Mouse (Mus musculus) mouse trophoblast stem cell (cell line): Measurements from ENCODE around the gene Sipa1l1.
"Not testable (repeated sequence)": the region's sequence is repeated elsewhere in the genome, so short reads cannot be mapped to it uniquely, and the experiment has no call there.

Experiments
- in situ Hi-C, 2 experiments: fragments of 300-500 bp; cut with MseI, MboI; formaldehyde crosslinking; loops; 2 replicates in 1 of 2; 3 replicates in 1 of 2; pipeline ENCODE4 v1.15.1; 2025

Gene Sipa1l1

DNA sequence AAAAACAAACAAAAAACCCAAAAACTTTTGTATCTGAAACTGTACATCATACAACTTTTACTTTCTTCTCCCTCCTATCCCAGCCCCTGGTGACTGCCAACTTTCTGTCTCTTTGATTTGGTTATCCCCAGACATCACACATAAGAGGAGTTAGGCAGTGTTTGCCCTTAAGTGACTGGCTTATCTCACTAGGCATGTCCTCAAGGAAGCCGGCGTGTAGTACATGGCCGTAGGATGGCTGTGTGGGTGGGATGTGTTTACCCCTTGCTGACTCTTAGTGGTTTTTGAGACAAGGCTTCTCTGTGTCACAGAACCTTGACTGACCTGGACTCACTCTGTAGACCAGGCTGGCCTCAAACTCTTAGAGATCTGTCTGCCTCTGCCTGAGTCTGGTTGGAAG lies 6.6 kb downstream of the Sipa1l1 start:
- in situ Hi-C loops, result no loop called here

DNA sequence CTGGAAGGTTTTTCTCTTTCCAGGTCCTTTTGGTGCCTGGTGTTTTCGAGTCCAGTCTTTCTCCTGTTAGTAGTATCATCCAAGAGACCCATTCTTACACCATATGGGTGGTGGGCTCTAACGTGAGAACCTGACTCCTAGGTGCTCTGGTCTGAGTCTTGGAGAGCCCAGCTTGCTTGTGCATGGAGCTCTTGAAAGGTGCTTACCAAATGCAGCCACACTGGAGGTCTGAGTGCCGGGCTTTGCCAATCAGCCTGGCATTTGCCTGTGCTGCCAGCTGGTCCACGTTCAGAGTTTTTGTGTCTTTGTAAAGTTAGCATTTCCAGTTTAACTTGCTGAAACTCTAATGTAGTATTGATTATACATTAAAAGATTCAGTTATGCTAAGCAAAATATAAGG lies 9.5 kb downstream of the Sipa1l1 start:
- in situ Hi-C loops, result no loop called here

DNA sequence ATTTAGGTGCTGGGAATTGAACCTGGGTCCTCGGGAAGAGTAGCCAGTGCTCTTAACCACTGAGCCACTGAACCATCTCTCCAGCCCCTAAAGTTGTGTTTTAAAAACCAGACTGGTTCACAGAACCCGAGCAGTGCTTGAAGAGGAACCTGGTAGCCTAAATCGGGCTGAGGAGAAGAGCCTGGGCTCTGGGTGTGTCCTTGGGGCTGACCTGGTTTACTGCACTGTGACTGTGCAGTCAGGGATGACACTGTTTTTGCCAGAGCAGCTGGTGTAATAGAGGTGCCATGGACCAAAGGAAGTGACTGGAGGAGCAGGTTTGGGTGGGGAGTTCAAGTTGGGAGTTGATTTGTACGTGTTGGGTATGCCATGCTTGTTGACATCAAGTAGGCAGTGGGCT lies 10.5 kb downstream of the Sipa1l1 start:
- in situ Hi-C loops, result no loop called here

DNA sequence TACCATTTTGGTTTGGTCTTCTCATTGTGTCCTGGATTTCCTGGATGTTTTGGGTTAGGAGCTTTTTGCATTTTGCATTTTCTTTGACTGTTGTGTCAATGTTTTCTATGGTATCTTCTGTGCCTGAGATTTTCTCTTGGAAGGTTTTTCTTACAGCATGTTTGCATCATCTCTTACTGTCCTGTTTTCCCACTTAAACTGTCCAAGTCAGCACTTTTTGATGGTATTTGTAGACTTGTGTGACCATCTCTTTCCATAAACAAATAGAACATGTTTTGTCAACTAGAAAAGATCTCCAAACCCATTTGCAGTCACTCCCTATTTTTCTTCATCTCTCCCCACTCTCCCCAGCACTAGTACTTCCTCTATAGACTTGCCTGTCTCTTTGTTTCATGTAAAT lies 17.0 kb downstream of the Sipa1l1 start:
- in situ Hi-C loops, result not testable (repeated sequence)

DNA sequence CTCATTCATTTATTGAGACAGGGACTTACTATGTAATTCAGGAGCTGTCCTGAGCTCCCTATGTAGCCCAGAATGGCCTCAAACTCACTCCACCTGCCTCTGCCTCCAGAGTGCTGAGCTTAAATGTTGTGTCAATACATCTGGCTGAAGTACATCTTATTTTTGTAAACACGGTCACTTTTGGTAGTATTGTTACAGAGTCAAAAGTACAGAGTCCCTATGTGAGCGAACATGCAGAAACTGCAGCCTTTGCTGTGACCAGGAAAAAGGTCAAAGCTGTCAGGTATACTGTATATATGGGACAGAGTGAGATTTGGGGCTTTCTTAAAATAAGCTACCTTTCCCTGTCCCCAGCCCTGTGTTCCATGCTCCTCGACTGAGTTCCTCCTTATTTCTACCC lies 17.6 kb downstream of the Sipa1l1 start:
- in situ Hi-C loops, result no loop called here

DNA sequence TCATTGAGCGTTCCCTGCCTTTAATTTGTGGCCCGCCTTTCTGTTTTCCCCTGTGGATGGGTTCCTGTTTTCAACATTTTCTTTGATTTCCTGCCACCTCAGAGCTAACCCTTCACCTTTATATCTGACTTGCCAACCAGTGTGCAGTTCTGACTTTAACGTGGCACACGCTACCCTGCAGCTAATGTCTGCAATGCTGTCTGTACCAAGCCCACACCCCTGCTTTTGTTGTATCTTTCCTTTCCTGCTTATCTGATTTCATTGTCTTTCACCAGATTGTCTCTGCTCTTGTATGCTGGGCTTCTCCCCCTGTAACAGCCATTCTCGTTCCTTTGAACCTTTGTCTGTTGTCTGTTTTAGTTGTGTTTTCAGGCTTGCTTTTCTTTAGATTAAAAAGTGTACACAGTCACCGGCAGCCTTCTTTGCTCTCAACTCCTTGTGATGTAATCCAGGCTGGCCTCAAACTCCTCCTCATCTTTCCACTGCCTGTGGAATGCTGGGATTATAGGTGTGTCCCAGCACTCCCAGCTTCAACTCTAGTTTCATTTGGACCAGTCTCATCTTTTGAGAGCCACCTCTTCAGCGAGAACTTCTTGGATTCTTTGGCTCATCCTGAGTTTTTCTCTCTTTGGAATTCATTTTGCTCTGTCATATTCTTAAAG lies 18.2 kb downstream of the Sipa1l1 start:
- in situ Hi-C loops, result no loop called here

DNA sequence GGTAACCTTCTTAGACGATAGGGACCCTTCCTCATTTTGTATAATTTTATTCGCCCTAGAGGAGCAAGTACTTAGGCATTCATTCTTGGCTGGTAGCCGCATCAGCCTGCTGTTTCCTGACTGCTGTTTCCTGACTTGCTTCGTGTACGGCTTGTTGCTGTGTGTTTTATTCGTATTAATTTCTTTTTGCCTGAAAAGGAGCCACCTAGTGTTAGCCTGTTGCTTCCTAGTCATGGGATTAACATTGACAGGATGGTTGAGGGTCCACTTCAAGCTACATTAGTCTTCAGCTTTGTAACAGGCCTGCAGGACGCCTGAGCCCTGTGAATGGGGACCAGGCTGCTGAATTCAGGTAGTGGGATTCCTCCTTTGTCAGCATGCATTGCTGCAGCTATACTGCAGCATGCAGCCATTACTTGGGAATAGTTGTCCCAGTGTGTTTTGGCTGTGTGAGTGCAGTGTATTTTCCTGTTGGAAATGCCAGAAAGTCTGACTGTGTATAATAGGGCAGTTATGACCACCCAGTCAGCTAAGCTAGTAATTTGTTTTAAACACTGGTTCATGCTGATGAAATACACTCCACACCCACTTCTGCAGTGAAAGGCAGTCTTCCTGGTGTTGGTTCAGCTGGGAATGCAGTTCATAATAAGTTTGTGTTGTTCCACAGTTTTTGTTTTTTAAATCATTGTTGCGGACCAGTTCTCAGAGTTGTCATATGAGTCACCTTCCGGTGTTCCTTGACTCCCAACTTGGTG lies 19.4 kb downstream of the Sipa1l1 start:
- in situ Hi-C loops, result no loop called here

DNA sequence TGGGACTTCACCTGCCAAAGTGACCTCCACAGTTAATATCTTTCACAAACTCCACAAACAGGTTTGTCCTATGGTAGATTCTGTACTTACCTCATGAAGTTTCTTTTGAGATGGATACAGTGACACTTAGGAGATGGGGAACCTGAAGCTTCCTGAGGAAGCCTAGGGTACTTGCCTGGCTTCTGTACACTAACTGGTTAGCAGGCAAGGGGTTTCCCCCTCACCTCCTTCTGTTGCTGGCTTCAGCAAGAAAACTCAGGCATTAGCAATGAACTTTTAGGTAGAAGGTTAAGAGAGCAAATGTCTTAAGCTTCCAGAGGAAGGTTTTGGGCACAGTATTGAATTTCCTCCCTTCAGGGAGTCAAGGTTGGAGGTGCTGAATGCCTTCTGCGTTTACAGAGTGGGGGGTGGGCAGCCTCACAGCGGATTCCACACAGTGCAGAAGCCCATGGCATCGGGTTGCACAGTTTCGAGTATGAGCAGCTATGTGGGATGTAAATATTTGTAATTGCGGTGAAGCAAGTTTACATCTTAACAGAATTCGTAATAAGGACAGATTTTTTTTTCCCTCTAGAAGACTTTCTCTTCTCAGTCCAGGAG lies 20.1 kb downstream of the Sipa1l1 start:
- in situ Hi-C loops, result no loop called here

DNA sequence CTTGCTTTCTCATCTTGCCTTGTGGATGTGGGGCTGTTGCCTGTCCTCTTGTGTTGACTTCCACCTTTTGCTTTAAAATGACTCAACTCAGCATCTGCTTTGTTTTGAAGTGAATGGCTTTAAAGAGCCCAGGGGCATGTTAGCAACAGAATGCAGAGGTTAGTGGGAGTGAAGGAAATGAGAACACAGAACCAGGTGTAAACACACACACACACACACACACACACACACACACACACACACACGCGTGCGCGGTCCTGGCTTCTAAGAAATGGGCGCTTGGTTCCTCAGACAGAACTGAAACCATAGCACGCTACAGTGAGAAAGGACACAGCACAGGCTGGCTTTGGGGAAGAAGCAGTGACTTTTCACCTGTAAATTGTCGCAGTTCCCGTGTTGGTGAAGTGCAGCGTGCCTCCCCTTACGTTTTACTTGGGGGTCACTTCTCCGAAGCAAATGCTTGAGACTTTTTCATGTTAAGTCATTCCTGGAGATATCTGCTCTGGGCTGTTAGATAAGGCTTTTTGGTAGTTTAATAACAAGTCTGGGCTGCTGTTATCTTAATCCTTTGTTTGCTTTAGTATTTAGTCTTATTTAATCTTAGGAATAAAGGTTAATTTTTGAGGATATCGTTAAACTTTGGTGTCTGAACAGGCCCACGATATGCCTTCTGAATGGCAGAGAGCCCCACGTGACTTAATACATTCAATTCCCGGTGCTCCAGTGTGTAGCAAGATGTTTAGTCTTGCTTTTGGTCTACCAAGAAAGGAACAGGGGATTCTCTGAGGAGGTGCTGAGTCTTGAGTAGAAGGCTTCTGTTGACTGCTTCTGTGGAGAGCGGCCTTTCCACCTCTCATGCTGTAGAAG lies 20.8 kb downstream of the Sipa1l1 start:
- in situ Hi-C loops, result no loop called here

DNA sequence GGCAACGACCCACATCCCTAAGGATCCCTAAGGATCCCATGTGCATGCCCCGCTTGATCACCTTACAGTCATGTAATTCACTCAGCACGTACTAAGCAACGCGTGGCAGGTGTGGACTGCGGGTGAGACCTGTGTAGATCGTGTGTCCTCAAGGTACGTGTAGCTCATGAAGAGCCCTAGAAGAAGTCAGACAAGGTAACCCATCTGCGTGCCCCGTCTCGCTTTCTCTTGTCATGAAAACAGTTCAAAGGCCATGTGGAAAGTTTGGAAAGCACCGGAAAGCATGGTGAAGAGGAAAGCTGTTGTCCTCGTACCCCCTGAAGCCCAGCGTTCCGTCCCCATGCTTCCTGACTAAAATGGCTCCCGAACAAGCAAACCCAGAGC lies 21.5 kb downstream of the Sipa1l1 start:
- in situ Hi-C loops, result no loop called here

DNA sequence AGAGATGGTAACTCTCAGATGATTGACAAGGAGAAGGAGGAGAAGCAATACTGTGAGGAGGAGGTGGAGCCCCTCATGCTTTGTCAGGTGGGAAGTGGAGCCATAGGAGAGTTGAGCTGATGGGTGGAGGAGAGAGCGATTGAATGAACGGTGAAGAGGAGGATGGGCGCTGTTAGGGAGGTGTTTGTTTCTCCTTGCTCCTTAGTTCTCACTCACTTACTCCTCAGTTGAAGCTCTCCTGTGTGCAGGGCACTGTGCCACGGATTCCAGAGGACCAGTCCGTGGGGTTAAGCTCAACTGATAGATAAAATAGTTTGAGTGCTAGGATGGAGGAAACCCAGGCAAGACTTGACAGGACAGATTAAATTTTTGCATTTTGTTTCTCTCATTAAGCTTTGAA lies 22.6 kb downstream of the Sipa1l1 start:
- in situ Hi-C loops, result no loop called here

DNA sequence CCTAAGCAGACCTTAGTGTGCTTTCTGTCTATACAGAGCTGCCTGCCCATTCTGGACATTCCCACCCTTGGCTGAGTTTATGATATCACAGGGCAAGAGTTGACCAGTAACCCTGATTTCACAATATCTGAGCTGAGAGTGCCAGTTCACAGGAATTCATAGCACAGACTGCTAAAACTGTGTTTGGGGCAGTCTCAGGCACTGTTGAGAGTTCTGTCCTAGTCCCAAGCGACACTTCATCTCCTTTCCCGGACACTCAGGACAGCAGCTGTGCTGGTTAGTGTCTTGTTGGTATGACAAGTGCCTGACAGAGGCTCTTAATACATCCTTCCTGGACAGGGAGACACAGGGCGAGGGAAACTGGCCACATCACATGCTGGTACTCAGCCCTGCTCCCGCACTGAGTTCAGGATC lies 23.5 kb downstream of the Sipa1l1 start:
- in situ Hi-C loops, result no loop called here

DNA sequence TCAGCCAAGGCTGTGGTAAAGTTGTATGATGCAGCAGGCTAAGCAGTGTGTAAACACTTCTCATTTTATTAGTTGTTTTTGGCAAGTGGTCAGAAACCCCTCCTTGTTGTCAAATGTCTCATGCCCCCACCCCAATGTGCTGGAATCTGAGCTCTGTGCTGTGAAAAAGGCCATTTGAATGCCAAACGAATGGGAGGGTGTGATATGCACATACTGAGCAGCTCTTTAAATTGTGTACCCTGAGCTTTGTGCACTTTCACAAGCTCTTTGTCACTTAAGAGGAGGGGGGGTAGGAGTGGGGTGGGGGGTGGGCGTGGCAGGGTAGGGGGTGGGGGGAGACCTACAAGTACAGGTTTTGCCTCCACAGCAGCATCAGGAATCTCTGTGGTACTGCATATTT lies 24.4 kb downstream of the Sipa1l1 start:
- in situ Hi-C loops, result no loop called here

DNA sequence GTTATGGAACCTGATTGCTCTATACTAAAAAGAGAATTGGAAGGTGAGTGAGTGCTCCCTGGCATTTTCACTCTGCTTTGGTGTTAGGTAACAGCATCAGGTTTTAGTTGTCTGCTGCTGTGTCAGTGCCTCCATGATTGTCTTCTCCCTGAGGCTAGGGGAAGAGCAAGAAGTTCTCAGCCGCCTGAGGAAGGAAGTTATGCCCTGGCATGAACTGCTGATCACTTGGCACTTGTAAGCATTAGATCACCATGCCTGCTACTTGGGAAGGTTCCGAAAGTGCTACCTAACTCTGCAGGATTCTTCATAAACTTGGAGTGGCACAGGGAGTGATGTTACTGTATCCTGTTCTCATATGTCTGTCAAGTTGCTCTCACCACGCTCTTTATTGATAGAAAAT lies 25.8 kb downstream of the Sipa1l1 start:
- in situ Hi-C loops, result no loop called here

DNA sequence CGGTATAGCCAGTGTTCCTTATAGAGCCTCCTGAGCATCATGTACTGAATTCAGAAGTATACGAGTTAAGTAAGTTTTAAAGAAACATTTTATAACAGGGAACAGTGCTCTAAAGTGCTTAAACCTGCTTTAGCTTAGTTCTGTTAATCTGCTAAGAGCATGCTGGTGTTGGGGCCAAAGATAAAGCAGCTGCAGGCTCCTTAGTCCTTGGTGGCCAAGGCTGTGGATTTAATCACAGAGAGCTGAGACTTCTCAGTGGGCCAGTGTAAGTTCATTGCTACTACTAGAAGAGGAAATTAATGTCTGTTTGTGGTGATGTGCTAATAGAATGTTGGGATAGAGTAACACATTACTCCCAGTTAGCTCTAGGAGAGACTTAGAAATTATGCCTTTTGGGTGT lies 27.1 kb downstream of the Sipa1l1 start:
- in situ Hi-C loops, result no loop called here

DNA sequence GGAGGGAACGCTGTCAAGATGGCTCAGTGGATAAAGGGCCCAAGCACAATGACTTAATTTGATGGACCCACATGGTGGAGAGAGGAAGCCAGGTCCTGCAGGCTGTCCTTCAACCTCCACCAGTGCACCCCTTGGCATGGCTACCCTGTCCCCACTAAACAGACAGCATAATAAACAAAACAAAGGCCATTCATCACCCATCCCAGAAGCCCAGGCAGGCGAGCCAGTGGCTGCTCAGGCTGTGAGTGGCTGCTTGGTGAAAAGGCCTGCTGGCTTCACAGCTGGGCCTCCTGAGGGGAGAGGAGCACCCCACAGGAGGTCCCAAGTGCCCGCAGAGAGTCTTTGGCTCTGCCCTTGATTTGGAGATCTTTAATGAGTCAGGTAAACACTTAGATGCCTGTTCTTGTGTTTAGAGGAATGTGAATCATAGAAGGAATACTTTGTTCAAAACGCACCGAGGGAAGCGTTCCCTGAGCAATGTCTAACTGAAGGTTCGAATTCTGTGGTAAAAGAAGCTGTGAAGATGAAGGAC lies 27.6 kb downstream of the Sipa1l1 start:
- in situ Hi-C loops, result no loop called here

DNA sequence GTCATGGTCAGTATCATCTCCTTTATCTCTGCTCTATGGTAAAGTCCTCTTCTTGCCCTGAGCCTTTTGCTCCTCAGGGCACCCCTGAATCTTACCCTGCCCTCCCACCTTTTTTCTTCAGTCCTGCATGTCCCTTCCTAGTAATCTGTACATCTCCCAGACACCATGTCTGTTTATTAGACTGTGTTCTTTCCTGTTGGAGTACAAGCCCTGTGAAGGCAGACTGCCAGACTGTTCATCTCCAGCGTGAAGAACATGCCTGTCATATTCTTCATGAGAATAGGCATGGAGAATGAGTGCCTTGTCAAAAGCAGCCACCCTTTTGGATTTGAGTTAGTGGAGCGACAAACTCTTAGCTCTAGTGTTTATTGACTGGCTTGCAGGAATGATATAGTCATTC lies 28.1 kb downstream of the Sipa1l1 start:
- in situ Hi-C loops, result no loop called here

DNA sequence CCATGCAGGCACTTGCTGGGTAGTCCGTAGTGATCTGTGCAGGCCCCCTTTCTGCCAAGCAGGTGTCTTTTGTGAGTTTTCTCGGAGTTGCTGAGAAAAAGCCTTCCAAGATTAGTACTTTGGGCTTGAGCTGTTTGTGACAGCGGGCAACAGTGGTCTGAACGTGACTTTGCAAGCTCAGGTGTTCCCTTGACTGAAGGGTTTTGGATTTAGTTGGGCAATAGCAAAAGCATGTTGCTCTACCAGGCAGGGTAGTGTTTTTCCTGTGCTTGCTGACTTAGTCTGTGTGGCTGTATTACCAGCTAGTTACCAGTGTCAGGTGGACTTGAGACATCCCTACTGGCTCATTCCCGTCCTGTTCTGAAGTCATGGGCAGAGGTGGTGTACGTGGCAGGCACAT lies 30.2 kb downstream of the Sipa1l1 start:
- in situ Hi-C loops, result no loop called here

DNA sequence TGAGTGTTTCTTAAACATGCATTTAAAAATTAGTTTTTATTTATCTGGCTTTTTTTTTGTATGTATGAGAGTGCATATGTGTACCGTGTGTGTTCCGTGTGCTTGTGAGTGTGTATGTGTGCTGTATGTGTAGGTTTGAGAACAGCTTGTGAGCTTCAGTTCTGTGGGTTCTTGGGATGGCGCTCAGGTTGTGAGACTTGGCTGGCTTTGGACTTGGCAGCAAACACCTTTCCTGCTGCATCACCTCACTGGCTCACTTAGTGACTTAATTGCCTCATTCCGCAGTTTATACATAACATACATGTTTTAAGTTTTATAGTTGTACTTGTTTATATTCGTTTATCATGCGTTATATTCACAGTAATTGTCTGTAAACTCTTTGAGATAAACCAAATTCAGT lies 35.0 kb downstream of the Sipa1l1 start:
- in situ Hi-C loops, result no loop called here

DNA sequence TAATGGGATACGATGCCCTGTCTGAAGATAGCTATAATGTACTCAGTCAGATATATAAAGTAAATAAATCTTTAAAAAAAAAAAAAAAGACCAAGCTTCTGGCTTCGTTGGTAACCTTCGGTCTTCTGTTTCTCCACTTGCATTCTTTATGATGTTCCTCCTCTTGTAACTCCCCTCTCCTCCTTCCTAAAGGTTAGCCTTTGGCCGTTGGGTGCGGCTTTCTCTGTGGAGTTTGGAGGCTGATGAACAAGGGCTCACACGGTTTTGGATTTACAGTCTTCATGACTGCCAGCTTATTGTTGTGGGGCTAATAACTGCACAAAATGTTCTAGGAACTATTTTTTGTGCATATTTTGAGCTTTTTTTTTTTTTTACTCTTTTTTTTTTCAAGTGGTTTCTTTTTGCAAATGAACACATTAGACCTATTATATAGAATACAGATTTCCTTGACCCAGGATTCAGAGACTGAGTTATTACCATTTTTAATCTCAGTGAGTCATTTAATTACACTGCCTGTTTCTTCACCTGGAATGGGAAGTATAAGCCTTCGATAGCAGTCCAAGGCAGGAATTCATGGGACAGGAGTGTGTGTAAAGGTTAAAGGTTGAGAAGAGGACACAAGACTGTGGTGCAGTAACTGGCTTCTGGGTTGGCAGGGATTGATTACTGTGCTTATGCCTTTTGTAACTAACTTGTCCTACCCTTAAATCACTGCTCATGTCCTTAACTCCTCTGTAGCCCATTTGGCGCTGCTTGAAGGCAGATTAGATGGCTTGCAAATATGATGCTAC lies 37.9 kb downstream of the Sipa1l1 start:
- in situ Hi-C loops, result no loop called here

DNA sequence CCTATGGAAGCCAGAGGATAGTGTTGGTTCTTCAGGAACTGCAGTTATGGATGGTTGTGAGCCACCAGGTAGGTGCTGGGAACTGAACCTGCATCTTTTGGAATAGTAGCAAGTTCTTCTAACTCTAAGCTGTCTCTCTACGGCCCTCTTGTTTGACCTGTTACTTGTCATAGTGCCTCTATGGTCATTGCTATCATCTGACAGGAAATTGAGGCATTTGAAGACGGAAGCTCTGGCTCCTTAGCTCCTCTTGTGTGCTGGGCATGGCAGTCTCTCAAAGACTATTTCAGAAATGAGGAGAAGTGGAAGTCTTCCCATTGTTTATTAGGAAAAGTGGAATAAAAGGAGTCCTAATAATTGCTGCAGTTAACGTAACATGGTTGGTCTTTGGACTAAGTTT lies 38.9 kb downstream of the Sipa1l1 start:
- in situ Hi-C loops, result no loop called here
